Mouse (Mus musculus): ENCODE results near the gene Triml2. TPM values are rescaled to one million over a fixed set of nuclear protein-coding genes. Genes with fewer than 3 reads are reported as not detected.

Gene Triml2
- polyA plus RNA-seq, 1 experiment from 2014 or later: not detected

- H3K36me3 ChIP-seq (ENCODE audit: control insufficient read depth, insufficient read depth, low read length): no peaks in the 10 kb centered on the region
- no peak overlapping the region for H3K27ac ChIP-seq (replicated peaks)
- ATAC-seq (ENCODE audit: low FRiP score, low TSS enrichment) (no peak), DNase-seq (ENCODE audit: low spot score) (no peak)
- TF ChIP-seq CTCF (IDR thresholded peaks at IDR 0.05; ENCODE audit: low read depth) (no peak), EP300 (optimal IDR thresholded peaks at IDR 0.05) (no peak)
- H3K27me3 ChIP-seq (ENCODE audit: control insufficient read depth, insufficient read depth, low read length): no peaks in the 10 kb centered on the region
- H3K4me2 ChIP-seq (replicated peaks; ENCODE audit: low read depth): no peak overlapping the region
- 75% methylated on average over 6 of the region's 6 CpGs for WGBS
- no peaks in the 10 kb centered on the region for H3K4me1 ChIP-seq (replicated peaks; ENCODE audit: control insufficient read depth, insufficient read depth)
- no peaks in the 10 kb centered on the region for H3K9me3 ChIP-seq (ENCODE audit: control insufficient read depth, low read length)
- no peak overlapping the region for H3K4me3 ChIP-seq (ENCODE audit: low read depth, low read length)
- no peak overlapping the region for H3K9ac ChIP-seq (ENCODE audit: low read length)
Observed at GRCm38 (mm10) chr8:43169249-43169755, 11.0 kb upstream of the Triml2 start.

GRCm38 (mm10) chr8:43176766-43177486, 3.4 kb upstream of the Triml2 start:
- no peak for DNase-seq (ENCODE audit: low spot score)
- no peaks in the 10 kb centered on the region for H3K27me3 ChIP-seq (ENCODE audit: control insufficient read depth, insufficient read depth, low read length)
- no peaks in the 10 kb centered on the region for H3K4me1 ChIP-seq (replicated peaks; ENCODE audit: control insufficient read depth, insufficient read depth)
- no peaks in the 10 kb centered on the region for H3K9me3 ChIP-seq (ENCODE audit: control insufficient read depth, low read length)
- no peak for ATAC-seq (ENCODE audit: low FRiP score, low TSS enrichment)
- TF ChIP-seq CTCF (IDR thresholded peaks at IDR 0.05; ENCODE audit: low read depth) (no peak), EP300 (optimal IDR thresholded peaks at IDR 0.05) (no peak)
- no peak overlapping the region for H3K4me3 ChIP-seq (ENCODE audit: low read depth, low read length)
- H3K4me2 ChIP-seq (replicated peaks; ENCODE audit: low read depth): no peak overlapping the region
- no peaks in the 10 kb centered on the region for H3K36me3 ChIP-seq (ENCODE audit: control insufficient read depth, insufficient read depth, low read length)
- 94% methylated on average over 6 of the region's 6 CpGs for whole genome bisulfite sequencing
- H3K27ac ChIP-seq (replicated peaks): no peak overlapping the region
- no peak overlapping the region for H3K9ac ChIP-seq (ENCODE audit: low read length)

GRCm38 (mm10) chr8:43178263-43178662, 2.1 kb upstream of the Triml2 start:
- Histone ChIP-seq H3K27ac (replicated peaks) (no peak overlapping the region), H3K27me3 (ENCODE audit: control insufficient read depth, insufficient read depth, low read length) (no peaks in the 10 kb centered on the region), H3K4me3 (ENCODE audit: low read depth, low read length) (no peak overlapping the region), H3K9ac (ENCODE audit: low read length) (no peak overlapping the region), H3K36me3 (ENCODE audit: control insufficient read depth, insufficient read depth, low read length) (no peaks in the 10 kb centered on the region), H3K4me1 (replicated peaks; ENCODE audit: control insufficient read depth, insufficient read depth) (no peaks in the 10 kb centered on the region), H3K9me3 (ENCODE audit: control insufficient read depth, low read length) (no peaks in the 10 kb centered on the region), H3K4me2 (replicated peaks; ENCODE audit: low read depth) (no peak overlapping the region)
- ATAC-seq (ENCODE audit: low FRiP score, low TSS enrichment) (no peak), DNase-seq (ENCODE audit: low spot score) (peak; percentile 20)
- peak; percentile 53 for TF ChIP-seq CTCF (IDR thresholded peaks at IDR 0.05; ENCODE audit: low read depth)
- TF ChIP-seq EP300 (optimal IDR thresholded peaks at IDR 0.05): no peak
- 53% methylated on average over 3 of the region's 3 CpGs for WGBS

- WGBS: 41% methylated on average over 4 of the region's 4 CpGs
- Histone ChIP-seq H3K27me3 (ENCODE audit: control insufficient read depth, insufficient read depth, low read length) (no peaks in the 10 kb centered on the region), H3K27ac (replicated peaks) (no peak overlapping the region), H3K4me3 (ENCODE audit: low read depth, low read length) (no peak overlapping the region), H3K9me3 (ENCODE audit: control insufficient read depth, low read length) (no peaks in the 10 kb centered on the region), H3K9ac (ENCODE audit: low read length) (no peak overlapping the region), H3K4me1 (replicated peaks; ENCODE audit: control insufficient read depth, insufficient read depth) (no peaks in the 10 kb centered on the region), H3K4me2 (replicated peaks; ENCODE audit: low read depth) (no peak overlapping the region), H3K36me3 (ENCODE audit: control insufficient read depth, insufficient read depth, low read length) (no peaks in the 10 kb centered on the region)
- ATAC-seq (ENCODE audit: low FRiP score, low TSS enrichment) (peak; percentile 80), DNase-seq (ENCODE audit: low spot score) (peak; percentile 50)
- TF ChIP-seq CTCF (IDR thresholded peaks at IDR 0.05; ENCODE audit: low read depth) (no peak), EP300 (optimal IDR thresholded peaks at IDR 0.05) (no peak)
Observed at GRCm38 (mm10) chr8:43179189-43179588, 1.2 kb upstream of the Triml2 start.

GRCm38 (mm10) chr8:43182281-43182680, 1.9 kb downstream of the Triml2 start:
- DNase-seq (ENCODE audit: low spot score): no peak
- Histone ChIP-seq H3K9me3 (ENCODE audit: control insufficient read depth, low read length) (no peaks in the 10 kb centered on the region), H3K4me1 (replicated peaks; ENCODE audit: control insufficient read depth, insufficient read depth) (no peaks in the 10 kb centered on the region), H3K36me3 (ENCODE audit: control insufficient read depth, insufficient read depth, low read length) (no peaks in the 10 kb centered on the region), H3K9ac (ENCODE audit: low read length) (no peak overlapping the region), H3K4me2 (replicated peaks; ENCODE audit: low read depth) (no peak overlapping the region), H3K27me3 (ENCODE audit: control insufficient read depth, insufficient read depth, low read length) (no peaks in the 10 kb centered on the region), H3K27ac (replicated peaks) (no peak overlapping the region), H3K4me3 (ENCODE audit: low read depth, low read length) (no peak overlapping the region)
- 92% methylated on average over 2 of the region's 2 CpGs for WGBS
- TF ChIP-seq EP300 (optimal IDR thresholded peaks at IDR 0.05) (no peak), CTCF (IDR thresholded peaks at IDR 0.05; ENCODE audit: low read depth) (no peak)
- ATAC-seq (ENCODE audit: low FRiP score, low TSS enrichment): no peak

- Histone ChIP-seq H3K36me3 (ENCODE audit: control insufficient read depth, insufficient read depth, low read length) (no peaks in the 10 kb centered on the region), H3K4me3 (ENCODE audit: low read depth, low read length) (no peak overlapping the region), H3K9ac (ENCODE audit: low read length) (no peak overlapping the region), H3K4me1 (replicated peaks; ENCODE audit: control insufficient read depth, insufficient read depth) (no peaks in the 10 kb centered on the region), H3K27ac (replicated peaks) (no peak overlapping the region), H3K27me3 (ENCODE audit: control insufficient read depth, insufficient read depth, low read length) (no peaks in the 10 kb centered on the region), H3K9me3 (ENCODE audit: control insufficient read depth, low read length) (no peaks in the 10 kb centered on the region), H3K4me2 (replicated peaks; ENCODE audit: low read depth) (no peak overlapping the region)
- no peak for DNase-seq (ENCODE audit: low spot score)
- no peak for ATAC-seq (ENCODE audit: low FRiP score, low TSS enrichment)
- TF ChIP-seq EP300 (optimal IDR thresholded peaks at IDR 0.05) (no peak), CTCF (IDR thresholded peaks at IDR 0.05; ENCODE audit: low read depth) (no peak)
Observed at GRCm38 (mm10) chr8:43215554-43215953, 35.2 kb downstream of the Triml2 start.
